Mouse (Mus musculus): ENCODE measurements around the gene Sf1. TPM values are rescaled to one million over a fixed set of nuclear protein-coding genes. Genes with fewer than 3 reads are reported as not detected.
A peak's percentile ranks its signal among the peaks of the same experiment; 100 is the strongest.

Sf1 gene
- polyA plus RNA-seq (2012; rRNA removed) (57.4 and 60.9 TPM in 2 replicates), polyA plus RNA-seq (2014; fragmentation: Nextera tagmentation; extraction: Ambion mirVana) (57.9 and 65.0 TPM in 2 replicates)

DNA sequence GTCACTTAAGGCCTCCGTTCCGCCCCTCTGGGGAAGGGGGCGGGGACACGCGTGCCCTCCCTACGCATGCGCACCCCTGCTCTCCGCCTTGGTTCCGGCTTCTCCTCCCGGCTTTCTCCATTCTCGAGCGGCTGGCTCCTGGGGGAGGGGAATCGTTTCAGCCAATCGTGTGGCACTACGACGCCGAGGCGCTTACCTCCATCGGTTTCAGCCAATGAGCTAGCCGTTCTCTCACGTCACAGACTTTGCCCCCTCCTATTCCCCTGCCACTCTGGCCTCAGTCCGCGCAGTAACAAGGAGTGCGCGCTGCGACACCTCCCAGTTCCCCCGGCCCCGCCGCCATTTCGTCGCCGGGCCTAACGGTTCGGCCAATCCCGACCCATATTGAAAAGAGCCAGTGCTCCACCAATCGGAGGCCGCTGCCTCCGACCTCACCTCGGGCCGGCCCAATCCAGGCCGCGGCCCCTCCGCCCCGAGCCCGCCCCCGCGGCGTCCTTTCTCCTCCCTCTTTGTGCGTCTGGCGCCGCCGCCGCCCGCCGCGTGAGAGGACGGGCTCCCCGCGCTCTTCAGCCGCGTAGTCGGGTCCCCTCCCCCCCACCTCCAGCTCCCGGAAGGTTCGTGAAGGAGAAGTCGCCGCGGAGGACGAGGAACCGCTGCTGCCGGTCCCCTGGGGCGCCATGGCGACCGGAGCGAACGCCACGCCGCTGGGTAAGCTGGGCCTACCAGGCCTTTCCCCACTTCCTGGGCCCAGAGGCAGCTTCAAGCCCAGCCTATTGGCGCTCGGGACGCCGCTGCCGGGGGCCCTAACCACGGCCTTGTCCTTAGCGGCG lies at the start of gene Sf1:
Gene Sf1, plus strand, starts transcription at position 280 of the 830 bp plus-strand sequence.
- H3K9ac ChIP-seq (replicated peaks) = peak within 1 kb of the TSS; percentile 97
- no peaks in the 10 kb centered on the region for H3K27me3 ChIP-seq (ENCODE audit: control insufficient read depth, insufficient read depth, low read length)
- DNase-seq (ENCODE audit: low read depth in 3 of 3, low spot score in 3 of 3) = peak; percentile 98 to 99 (median 99)
- H3K36me3 ChIP-seq (replicated peaks; ENCODE audit: control insufficient read depth, insufficient read depth, low read depth) = peaks cover 40% of the 10 kb centered on the region
- peak within 1 kb of the TSS; percentile 88 for H3K27ac ChIP-seq
- peak within 1 kb of the TSS; percentile 94 for H3K4me3 ChIP-seq (ENCODE audit: insufficient read depth in 1 of 2, low read depth in 2 of 2, low read length in 2 of 2)
- H3K4me1 ChIP-seq (replicated peaks; ENCODE audit: control insufficient read depth in 2 of 2, insufficient read depth in 2 of 2, low read length in 1 of 2) = peaks cover 14 to 19% of the 10 kb centered on the region in 2 experiments
- TF ChIP-seq EP300 (IDR thresholded peaks at IDR 0.05; ENCODE audit: low read depth) = no peak
- TF ChIP-seq CTCF (IDR thresholded peaks at IDR 0.05; ENCODE audit: low read depth) = no peak
- under 1% methylated on average over 84 of the region's 85 CpGs for WGBS (ENCODE audit: insufficient replicate concordance)
- H3K4me2 ChIP-seq (ENCODE audit: low read depth) = peak within 1 kb of the TSS; percentile 99
- H3K9me3 ChIP-seq (ENCODE audit: control insufficient read depth, low read length) = no peaks in the 10 kb centered on the region
- peak; percentile 91 for ATAC-seq (ENCODE audit: insufficient read depth)

DNA sequence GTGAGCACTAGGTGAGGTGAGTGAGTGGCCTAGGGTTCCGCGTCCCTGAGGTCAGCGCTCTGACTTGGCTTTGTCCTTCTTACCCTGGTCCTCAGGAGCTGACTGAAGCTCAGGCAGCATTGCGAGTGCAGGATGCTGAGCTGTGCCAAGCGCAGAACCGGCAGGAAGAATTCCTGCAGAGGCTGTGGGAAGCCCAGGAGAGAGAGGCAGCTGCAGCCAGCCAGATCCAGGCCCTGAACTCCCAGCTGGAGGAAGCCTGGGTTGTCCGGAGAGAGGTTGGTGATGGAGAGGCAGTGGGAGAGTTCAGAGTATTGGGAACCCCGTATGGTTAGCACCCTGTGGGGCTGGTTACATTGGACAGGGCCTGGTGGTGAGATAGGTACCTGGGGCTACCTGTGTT lies 49.7 kb upstream of the Sf1 start:
- no peak overlapping the region for H3K27ac ChIP-seq
- DNase-seq (ENCODE audit: low read depth in 3 of 3, low spot score in 3 of 3) = no peak
- no peak for ATAC-seq (ENCODE audit: insufficient read depth)
- H3K27me3 ChIP-seq (ENCODE audit: control insufficient read depth, insufficient read depth, low read length) = no peaks in the 10 kb centered on the region
- TF ChIP-seq EP300 (IDR thresholded peaks at IDR 0.05; ENCODE audit: low read depth) (no peak), CTCF (IDR thresholded peaks at IDR 0.05; ENCODE audit: low read depth) (no peak)
- H3K9ac ChIP-seq (replicated peaks) = no peak overlapping the region
- 85% methylated on average over 8 of the region's 8 CpGs for WGBS (ENCODE audit: insufficient replicate concordance)
- H3K4me3 ChIP-seq (ENCODE audit: insufficient read depth in 1 of 2, low read depth in 2 of 2, low read length in 2 of 2) = no peak overlapping the region
- no peak overlapping the region for H3K4me2 ChIP-seq (ENCODE audit: low read depth)
- peaks cover 3% of the 10 kb centered on the region; the same call in 1 of the 2 replicates for H3K36me3 ChIP-seq (replicated peaks; ENCODE audit: control insufficient read depth, insufficient read depth, low read depth)
- no peaks in the 10 kb centered on the region for H3K9me3 ChIP-seq (ENCODE audit: control insufficient read depth, low read length)
- no peaks in the 10 kb centered on the region for H3K4me1 ChIP-seq (replicated peaks; ENCODE audit: control insufficient read depth in 2 of 2, insufficient read depth in 2 of 2, low read length in 1 of 2)

DNA sequence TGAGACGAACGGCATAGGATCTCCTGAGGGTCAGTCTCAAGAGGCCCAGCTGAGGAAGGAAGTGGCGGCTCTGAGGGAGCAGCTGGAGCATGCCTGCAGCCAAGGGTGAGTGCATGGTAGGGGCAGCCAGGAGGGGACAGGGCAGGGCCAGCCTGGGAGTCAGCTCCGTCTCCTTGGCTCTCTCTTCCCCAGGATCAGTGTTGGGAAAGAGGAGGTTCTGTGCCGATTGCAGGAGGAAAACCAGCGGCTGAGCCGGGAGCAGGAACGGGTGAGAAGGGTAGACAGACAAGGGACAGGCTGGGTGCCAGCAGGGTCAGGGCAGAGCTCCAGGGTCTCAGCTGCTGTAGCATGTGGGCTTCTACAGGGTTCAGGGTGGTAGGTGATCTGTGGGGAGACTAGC lies 49.0 kb upstream of the Sf1 start:
- TF ChIP-seq EP300 (IDR thresholded peaks at IDR 0.05; ENCODE audit: low read depth) (no peak), CTCF (IDR thresholded peaks at IDR 0.05; ENCODE audit: low read depth) (no peak)
- DNase-seq (ENCODE audit: low read depth in 3 of 3, low spot score in 3 of 3) = no peak

DNA sequence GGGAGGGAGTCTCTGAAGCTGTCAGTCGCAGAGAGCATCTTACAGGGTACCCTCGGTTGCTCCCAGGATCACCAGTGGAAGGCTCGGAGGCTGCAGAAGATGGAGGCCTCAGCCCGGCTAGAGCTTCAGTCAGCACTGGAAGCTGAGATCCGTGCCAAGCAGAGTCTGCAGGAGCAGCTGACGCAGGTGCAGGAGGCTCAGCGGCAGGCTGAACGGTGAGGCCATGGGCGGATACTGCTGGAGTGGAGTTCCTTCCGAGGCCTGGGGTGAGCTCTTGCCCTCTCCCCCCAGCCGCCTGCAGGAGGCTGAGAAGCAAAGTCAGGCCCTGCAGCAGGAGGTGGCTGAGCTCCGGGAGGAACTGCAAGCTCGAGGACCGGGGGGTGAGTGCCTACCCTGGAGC lies 47.9 kb upstream of the Sf1 start:
- no peaks in the 10 kb centered on the region for H3K4me1 ChIP-seq (replicated peaks; ENCODE audit: control insufficient read depth in 2 of 2, insufficient read depth in 2 of 2, low read length in 1 of 2)
- no peaks in the 10 kb centered on the region for H3K27me3 ChIP-seq (ENCODE audit: control insufficient read depth, insufficient read depth, low read length)
- H3K4me2 ChIP-seq (ENCODE audit: low read depth) = no peak overlapping the region
- WGBS (ENCODE audit: insufficient replicate concordance) = 74% methylated on average over 14 of the region's 14 CpGs
- H3K4me3 ChIP-seq (ENCODE audit: insufficient read depth in 1 of 2, low read depth in 2 of 2, low read length in 2 of 2) = no peak overlapping the region
- H3K36me3 ChIP-seq (replicated peaks; ENCODE audit: control insufficient read depth, insufficient read depth, low read depth) = peaks cover 3% of the 10 kb centered on the region; the same call in 1 of the 2 replicates
- no peak for DNase-seq (ENCODE audit: low read depth in 3 of 3, low spot score in 3 of 3)
- no peaks in the 10 kb centered on the region for H3K9me3 ChIP-seq (ENCODE audit: control insufficient read depth, low read length)
- ATAC-seq (ENCODE audit: insufficient read depth) = no peak
- TF ChIP-seq EP300 (IDR thresholded peaks at IDR 0.05; ENCODE audit: low read depth) = no peak
- TF ChIP-seq CTCF (IDR thresholded peaks at IDR 0.05; ENCODE audit: low read depth) = no peak
- no peak overlapping the region for H3K9ac ChIP-seq (replicated peaks)
- H3K27ac ChIP-seq = no peak overlapping the region

More for the DNA sequence above, 49.0 kb upstream of the Sf1 start:
- Histone ChIP-seq H3K4me1 (replicated peaks; ENCODE audit: control insufficient read depth in 2 of 2, insufficient read depth in 2 of 2, low read length in 1 of 2) (no peaks in the 10 kb centered on the region), H3K9me3 (ENCODE audit: control insufficient read depth, low read length) (no peaks in the 10 kb centered on the region), H3K4me2 (ENCODE audit: low read depth) (no peak overlapping the region), H3K4me3 (ENCODE audit: insufficient read depth in 1 of 2, low read depth in 2 of 2, low read length in 2 of 2) (no peak overlapping the region), H3K27ac (no peak overlapping the region), H3K9ac (replicated peaks) (no peak overlapping the region), H3K27me3 (ENCODE audit: control insufficient read depth, insufficient read depth, low read length) (no peaks in the 10 kb centered on the region), H3K36me3 (replicated peaks; ENCODE audit: control insufficient read depth, insufficient read depth, low read depth) (peaks cover 3% of the 10 kb centered on the region; the same call in 1 of the 2 replicates)
- ATAC-seq (ENCODE audit: insufficient read depth) = no peak
- WGBS (ENCODE audit: insufficient replicate concordance) = 62% methylated on average over 8 of the region's 8 CpGs

DNA sequence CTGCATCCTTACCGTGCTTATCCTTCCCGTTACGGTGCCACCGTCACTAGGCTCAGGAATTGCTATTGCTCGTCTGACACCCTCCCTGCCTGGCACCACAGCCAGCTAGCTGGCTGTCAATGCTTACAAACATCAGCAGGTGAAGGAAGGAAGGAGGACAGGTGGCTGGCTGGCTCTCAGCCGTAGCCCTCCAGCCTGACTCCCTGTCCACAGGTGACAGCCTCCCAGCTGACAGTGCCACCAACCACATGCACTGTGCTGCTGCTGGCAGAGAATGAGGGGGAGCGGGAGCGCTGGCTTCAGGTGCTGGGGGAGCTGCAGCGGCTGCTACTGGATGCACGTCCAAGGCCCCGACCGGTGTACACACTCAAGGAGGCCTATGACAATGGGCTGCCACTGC lies 45.3 kb upstream of the Sf1 start:
- Histone ChIP-seq H3K36me3 (replicated peaks; ENCODE audit: control insufficient read depth, insufficient read depth, low read depth) (peaks cover 3% of the 10 kb centered on the region; the same call in 1 of the 2 replicates), H3K27ac (no peak overlapping the region), H3K9ac (replicated peaks) (no peak overlapping the region), H3K4me3 (ENCODE audit: insufficient read depth in 1 of 2, low read depth in 2 of 2, low read length in 2 of 2) (no peak overlapping the region), H3K4me1 (replicated peaks; ENCODE audit: control insufficient read depth in 2 of 2, insufficient read depth in 2 of 2, low read length in 1 of 2) (no peaks in the 10 kb centered on the region), H3K4me2 (ENCODE audit: low read depth) (no peak overlapping the region), H3K27me3 (ENCODE audit: control insufficient read depth, insufficient read depth, low read length) (no peaks in the 10 kb centered on the region), H3K9me3 (ENCODE audit: control insufficient read depth, low read length) (no peaks in the 10 kb centered on the region)
- ATAC-seq (ENCODE audit: insufficient read depth) = no peak
- TF ChIP-seq CTCF (IDR thresholded peaks at IDR 0.05; ENCODE audit: low read depth) (no peak), EP300 (IDR thresholded peaks at IDR 0.05; ENCODE audit: low read depth) (no peak)
- WGBS (ENCODE audit: insufficient replicate concordance) = 84% methylated on average over 12 of the region's 12 CpGs
- no peak for DNase-seq (ENCODE audit: low read depth in 3 of 3, low spot score in 3 of 3)

Measured in liver, embryonic 14.5 days (tissue).